8 mouse cellular contexts compared by ENCODE assay signal in the genomic region with DNA sequence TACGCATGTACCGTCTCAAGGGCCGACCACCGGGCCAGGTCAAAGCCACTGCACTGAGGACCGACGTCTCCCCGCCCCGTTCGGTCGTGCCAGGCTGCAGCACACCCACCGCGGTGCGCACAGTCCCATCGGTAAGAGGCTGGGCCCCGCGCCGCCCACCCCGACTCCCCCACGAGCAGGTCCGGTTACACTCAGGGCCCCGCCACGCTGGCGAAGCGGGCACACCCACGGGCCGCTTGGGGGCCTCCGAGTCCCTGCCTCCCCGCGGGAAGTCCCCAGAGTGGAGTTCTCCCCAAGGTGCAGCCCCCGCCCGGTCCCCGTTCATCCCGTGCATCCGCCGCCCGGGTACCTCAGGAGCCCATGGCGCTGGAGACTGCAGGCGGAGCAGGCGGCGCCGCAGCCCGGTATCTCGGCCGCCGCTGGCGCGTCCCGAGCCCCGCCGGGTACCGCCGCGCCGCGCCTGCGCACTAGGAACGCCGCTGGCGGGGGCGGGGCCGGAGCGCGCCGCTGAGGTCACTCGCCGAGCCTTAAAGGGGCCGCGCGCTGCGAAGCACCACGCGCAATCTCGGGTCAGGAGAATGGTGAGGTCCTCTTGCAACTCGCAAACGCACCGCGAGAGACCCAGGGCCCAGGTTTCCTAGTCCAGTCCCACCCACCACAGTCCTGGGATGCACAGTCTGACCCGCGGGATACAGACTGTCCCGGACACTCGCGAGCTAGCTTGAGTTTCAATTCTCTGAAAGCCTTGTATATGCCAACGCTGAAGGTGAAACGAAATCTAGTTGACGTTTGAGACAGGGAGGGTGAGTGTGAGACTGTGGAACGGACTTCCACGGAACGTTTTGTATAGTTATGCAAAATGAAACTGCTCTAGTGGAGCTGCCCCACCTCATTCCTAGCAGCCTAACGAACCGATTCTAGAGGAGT. TPM values are rescaled to one million over a fixed set of nuclear protein-coding genes. Genes with fewer than 3 reads are reported as not detected.
DNase-seq lines count a peak whose midpoint lies in the region; ATAC-seq lines count a peak whose summit lies in the region.

A gene (minus strand): TSS at position 734 of the 927 bp plus-strand sequence.

- under 1% methylated on average over 89 of the region's 90 CpGs for WGBS in intestine, embryonic 16.5 days

- peak within 1 kb of the TSS; percentile 74 for H3K4me2 ChIP-seq in intestine, embryonic 16.5 days (ENCODE audit: low read depth, low read length)

- intact Hi-C loops in left cerebral cortex, postnatal 25 days (cut with DNase I), result loop anchor here (1.0 to 5.0 kb wide), 4 partner anchors 24 to 64 kb away; no protein-coding TSS in a partner anchor

- peak; percentile 91 for ATAC-seq in intestine, embryonic 16.5 days

- H3K9ac ChIP-seq in intestine, embryonic 16.5 days (ENCODE audit: low read depth, low read length), result peak within 1 kb of the TSS; percentile 91

- H3K9me3 ChIP-seq in intestine, embryonic 16.5 days (ENCODE audit: control insufficient read depth, low read length), result no peaks in the 10 kb centered on the region

- no peaks in the 10 kb centered on the region for H3K27me3 ChIP-seq in intestine, embryonic 16.5 days (replicated peaks; ENCODE audit: control insufficient read depth, insufficient read depth, low read length)

- DNase-seq in adrenal gland, postnatal 10 days, result peak; percentile 93
- peak; percentile 82 for DNase-seq in embryo, embryonic 9.5 days (ENCODE audit: extremely low spot score)
- DNase-seq in gastrocnemius, postnatal 4 days (ENCODE audit: low spot score in 2 of 2), result peak; percentile 84 to 87
- DNase-seq in left cerebral cortex, postnatal 25 days (ENCODE audit: low spot score in 2 of 2), result peak; percentile 87 to 93
- peak; percentile 87 for DNase-seq in mesoderm, embryonic 11.5 days (ENCODE audit: low read depth, low spot score)
- DNase-seq in right cerebral cortex, postnatal 36 days (ENCODE audit: low spot score in 2 of 2), result peak; percentile 79 to 80
- peak; percentile 82 to 83 for DNase-seq in urinary bladder, postnatal 4 days (ENCODE audit: low spot score in 2 of 2)

- H3K27ac ChIP-seq in intestine, embryonic 16.5 days (ENCODE audit: low read length), result peak within 1 kb of the TSS; percentile 69

- peak within 1 kb of the TSS; percentile 96 for H3K4me3 ChIP-seq in intestine, embryonic 16.5 days (ENCODE audit: low read length)

- H3K4me1 ChIP-seq in intestine, embryonic 16.5 days (ENCODE audit: control insufficient read depth, insufficient read depth, low read length), result peaks cover 38% of the 10 kb centered on the region

- no peaks in the 10 kb centered on the region for H3K36me3 ChIP-seq in intestine, embryonic 16.5 days (ENCODE audit: control insufficient read depth, insufficient read depth, low read length)

RNA-seq across cellular contexts. Expression of the gene that starts here (rescaled TPM):
- 10 to 100 TPM; 51.4 to 56.6 TPM for total RNA-seq in adrenal gland, postnatal 10 days (2021)
- 10 to 100 TPM; 72.4 to 77.4 TPM for total RNA-seq in gastrocnemius, postnatal 4 days (2021)
- polyA plus RNA-seq in intestine, embryonic 16.5 days (2015; fragmentation: Nextera tagmentation; extraction: Ambion mirVana), result 43.6 and 46.4 TPM in 2 replicates
- 10 to 100 TPM; 57.2 to 67.5 TPM for total RNA-seq in left cerebral cortex, postnatal 25 days (2021)

Comparison
In these comparisons a context has a peak if more than half of its experiments do, and no peak if none do; other contexts are left out.
1. Peak in every context shown above with its lines: DNase-seq, ATAC-seq, H3K4me3 ChIP-seq and H3K27ac ChIP-seq.